Mouse (Mus musculus) WW6 (cell line): ENCODE data around the gene Olfr27.

ENCODE experiments used
- DNase-seq: peaks from one replicate; pipeline ENCODE4 v3.0.0-alpha.2; 2013; ENCODE audit warnings: low read depth, low spot score

Gene Olfr27

GRCm38 (mm10) chr9:39127831-39128230, at the start of gene Olfr27:
Gene Olfr27, plus strand, starts transcription at chr9:39128131.
- DNase-seq, result no peak

GRCm38 (mm10) chr9:39078787-39079186, 49.1 kb upstream of the Olfr27 start, which contains the start of gene Olfr938:
Gene Olfr938, minus strand, starts transcription at chr9:39078887.
- no peak for DNase-seq

GRCm38 (mm10) chr9:39127326-39127725, 605 bp upstream of the Olfr27 start:
- no peak for DNase-seq

GRCm38 (mm10) chr9:39152401-39152800, 24.5 kb downstream of the Olfr27 start:
- DNase-seq, result no peak

GRCm38 (mm10) chr9:39166004-39166403, 38.1 kb downstream of the Olfr27 start, which contains the start of gene Olfr943:
Gene Olfr943, plus strand, starts transcription at chr9:39166304.
- DNase-seq, result no peak
